Mouse (Mus musculus) limb, embryonic 11.5 days (tissue): ENCODE measurements at regions not wholly inside any gene's neighbourhood (a gene's known extent, or its start where the extent isn't known, plus 50 kb on each side); places are given as distances from the start of the nearest gene placed in this dataset.
A peak's percentile ranks its signal among the peaks of the same experiment; 100 is the strongest.

Source experiments
- ATAC-seq: fragments of 200-750 bp; cut with Nextera tagmentation; 2 replicates; pipeline ENCODE4 v1.8.0; 2017; ENCODE audit warnings: low read depth; ENCODE audit not compliant: insufficient number of reproducible peaks, low FRiP score, low TSS enrichment
- DNase-seq: peaks from one replicate; pipeline ENCODE4 v3.0.0-alpha.2; 2015; ENCODE audit warnings: low spot score
- H3K27ac ChIP-seq: fragments of 300-500 bp; sonication (generic); replicated peaks from 2 replicates; pipeline ENCODE4 v1.5.1; 2014; ENCODE audit warnings: low read depth, mild to moderate bottlenecking, low read length
- H3K27me3 ChIP-seq: fragments of 300-500 bp; sonication (generic); 2 replicates; pipeline ENCODE4 v1.6.1; 2014; ENCODE audit warnings: mild to moderate bottlenecking, low read length, mixed read lengths; ENCODE audit not compliant: control insufficient read depth, insufficient read depth
- H3K36me3 ChIP-seq: fragments of 300-500 bp; sonication (generic); 2 replicates; pipeline ENCODE4 v1.6.1; 2014; ENCODE audit warnings: mild to moderate bottlenecking, low read length, moderate library complexity, mixed read lengths; ENCODE audit not compliant: control insufficient read depth, insufficient read depth
- H3K4me1 ChIP-seq: fragments of 300-500 bp; sonication (generic); 2 replicates; pipeline ENCODE4 v1.6.1; 2014; ENCODE audit warnings: low read length, mixed read lengths; ENCODE audit not compliant: control insufficient read depth, insufficient read depth
- H3K4me2 ChIP-seq: fragments of 300-500 bp; sonication (generic); 2 replicates; pipeline ENCODE4 v1.6.1; 2014; ENCODE audit warnings: low read depth, mild to moderate bottlenecking, moderate library complexity; ENCODE audit not compliant: severe bottlenecking
- H3K4me3 ChIP-seq: fragments of 300-500 bp; sonication (generic); 2 replicates; pipeline ENCODE4 v1.5.1; 2014; ENCODE audit warnings: low read depth, low read length
- H3K9ac ChIP-seq: fragments of 300-500 bp; sonication (generic); 2 replicates; pipeline ENCODE4 v1.6.1; 2014; ENCODE audit warnings: mild to moderate bottlenecking, low read length
- H3K9me3 ChIP-seq: fragments of 300-500 bp; sonication (generic); 2 replicates; pipeline ENCODE4 v1.6.1; 2016; ENCODE audit warnings: low read length; ENCODE audit not compliant: control insufficient read depth
- WGBS: fragments of 180-500 bp; shearing (Covaris S2); extraction: QIAGEN DNeasy Blood & Tissue Kit; methylation state at CpG from one replicate; pipeline ENCODE4 v1.1.7; 2014; 5-methylcytosine and 5-hydroxymethylcytosine counted together

- H3K9me3 ChIP-seq: no peaks in the 10 kb centered on the region
Observed at GRCm38 (mm10) chr2:11960777-11961176, 183.1 kb downstream of the Ankrd16 start.

DNA sequence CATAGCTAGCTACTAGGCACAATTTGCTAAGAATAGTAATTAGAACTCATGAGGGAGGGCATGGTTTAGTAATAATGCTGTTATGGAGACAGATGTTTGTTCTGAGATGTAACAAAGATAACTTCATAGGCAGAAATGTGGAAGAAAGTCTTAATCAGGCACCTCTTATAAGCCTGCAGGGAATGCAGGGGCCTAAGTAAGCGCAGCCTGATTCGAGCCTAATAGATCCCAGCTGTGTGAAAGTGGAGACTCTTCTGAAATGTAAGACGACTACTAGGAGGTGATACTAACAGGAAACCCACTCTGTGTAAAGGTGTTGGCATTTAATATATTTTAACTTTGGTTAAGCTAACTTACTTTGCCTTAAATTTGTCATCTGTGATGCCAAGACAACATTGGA lies 187.7 kb downstream of the Ankrd16 start:
- H3K27me3 ChIP-seq: no peaks in the 10 kb centered on the region
- DNase-seq (peak; percentile 38), ATAC-seq (peak; percentile 81; the same call in 1 of the 2 replicates)
- H3K4me3 ChIP-seq: no peak overlapping the region
- 12% methylated on average over 3 of the region's 3 CpGs for WGBS
- no peak overlapping the region for H3K27ac ChIP-seq
- no peaks in the 10 kb centered on the region for H3K36me3 ChIP-seq
- H3K4me1 ChIP-seq: no peaks in the 10 kb centered on the region; the same call in 1 of the 2 replicates
- no peak overlapping the region for H3K9ac ChIP-seq
- no peak overlapping the region for H3K4me2 ChIP-seq
- H3K9me3 ChIP-seq: no peaks in the 10 kb centered on the region

More at GRCm38 (mm10) chr2:11960777-11961176, 183.1 kb downstream of the Ankrd16 start:
- Histone ChIP-seq H3K9ac (no peak overlapping the region), H3K4me2 (no peak overlapping the region), H3K27ac (no peak overlapping the region), H3K4me1 (no peaks in the 10 kb centered on the region; the same call in 1 of the 2 replicates), H3K27me3 (no peaks in the 10 kb centered on the region), H3K36me3 (no peaks in the 10 kb centered on the region), H3K4me3 (no peak overlapping the region)
- no peak for ATAC-seq
- 81% methylated on average over 3 of the region's 3 CpGs for WGBS
- no peak for DNase-seq

DNA sequence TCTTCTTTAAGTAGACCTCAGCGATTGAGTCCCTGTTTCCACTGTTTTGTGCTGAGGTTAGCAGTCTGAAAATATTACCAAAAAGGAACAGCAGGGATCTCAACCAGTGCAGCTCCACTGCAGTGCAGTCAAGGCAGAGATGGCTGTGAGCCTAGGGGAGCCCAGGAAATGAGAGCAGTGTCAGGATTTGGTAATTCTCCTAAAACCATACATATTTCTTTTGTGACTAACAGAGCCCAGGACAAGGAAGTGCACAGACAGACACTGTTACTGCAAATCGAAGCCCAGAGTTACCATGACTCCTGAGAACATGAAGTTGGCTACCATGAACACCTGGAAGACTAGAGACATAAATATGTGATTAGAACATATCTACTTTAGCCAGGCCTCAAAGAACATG lies 189.3 kb downstream of the Ankrd16 start:
- ATAC-seq (no peak), DNase-seq (no peak)
- no peaks in the 10 kb centered on the region for H3K27me3 ChIP-seq
- H3K27ac ChIP-seq: no peak overlapping the region
- H3K9ac ChIP-seq: no peak overlapping the region
- no peaks in the 10 kb centered on the region for H3K36me3 ChIP-seq
- H3K4me1 ChIP-seq: no peaks in the 10 kb centered on the region; the same call in 1 of the 2 replicates
- no peaks in the 10 kb centered on the region for H3K9me3 ChIP-seq
- no peak overlapping the region for H3K4me2 ChIP-seq
- WGBS: 79% methylated on average over 2 of the region's 2 CpGs
- H3K4me3 ChIP-seq: no peak overlapping the region

GRCm38 (mm10) chr2:11971972-11972371 lies 194.3 kb downstream of the Ankrd16 start:
- DNase-seq (no peak), ATAC-seq (no peak)
- no peaks in the 10 kb centered on the region for H3K9me3 ChIP-seq
- 90% methylated on average over 5 of the region's 5 CpGs for WGBS
- no peak overlapping the region for H3K4me3 ChIP-seq
- H3K4me2 ChIP-seq: no peak overlapping the region
- no peaks in the 10 kb centered on the region for H3K36me3 ChIP-seq
- no peaks in the 10 kb centered on the region for H3K27me3 ChIP-seq
- H3K27ac ChIP-seq: no peak overlapping the region
- no peaks in the 10 kb centered on the region for H3K4me1 ChIP-seq
- no peak overlapping the region for H3K9ac ChIP-seq

GRCm38 (mm10) chr2:12001938-12002899 lies 224.5 kb downstream of the Ankrd16 start:
- Histone ChIP-seq H3K4me2 (no peak overlapping the region), H3K27me3 (no peaks in the 10 kb centered on the region), H3K36me3 (no peaks in the 10 kb centered on the region), H3K9ac (no peak overlapping the region), H3K9me3 (no peaks in the 10 kb centered on the region), H3K4me1 (0 out of 2 replicates have a peak, but pooled peaks cover 3% of the 10 kb centered on the region), H3K27ac (no peak overlapping the region), H3K4me3 (no peak overlapping the region)
- ATAC-seq (peak; percentile 51; the same call in 1 of the 2 replicates), DNase-seq (no peak)
- 31% methylated on average over 24 of the region's 24 CpGs for WGBS

GRCm38 (mm10) chr2:12004330-12004729 lies 226.7 kb downstream of the Ankrd16 start:
- DNase-seq (no peak), ATAC-seq (no peak)
- Histone ChIP-seq H3K27ac (no peak overlapping the region), H3K4me1 (0 out of 2 replicates have a peak, but pooled peaks cover 3% of the 10 kb centered on the region), H3K9ac (no peak overlapping the region), H3K27me3 (no peaks in the 10 kb centered on the region), H3K4me3 (no peak overlapping the region), H3K9me3 (no peaks in the 10 kb centered on the region), H3K36me3 (no peaks in the 10 kb centered on the region), H3K4me2 (no peak overlapping the region)
- 31% methylated on average over 4 of the region's 4 CpGs for whole genome bisulfite sequencing

DNA sequence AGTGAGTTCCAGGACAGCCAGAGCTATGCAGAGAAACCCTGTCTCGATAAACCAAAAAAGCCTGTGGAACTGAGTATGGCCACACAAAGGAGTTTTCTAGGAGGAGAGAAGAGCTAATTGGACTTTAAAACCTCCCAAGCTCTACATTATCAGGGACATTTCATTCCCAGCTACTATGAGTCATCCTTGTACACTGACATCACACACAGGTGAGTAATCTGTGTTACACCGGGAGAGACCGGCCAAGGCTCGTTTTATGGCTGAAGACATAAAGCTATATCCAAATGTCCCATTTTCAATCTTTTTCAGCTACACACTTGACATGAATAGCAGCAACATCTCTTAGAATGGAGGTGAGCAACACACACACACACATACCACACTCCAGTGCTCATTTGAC lies 229.5 kb downstream of the Ankrd16 start:
- Histone ChIP-seq H3K27ac (no peak overlapping the region), H3K36me3 (no peaks in the 10 kb centered on the region), H3K4me1 (0 out of 2 replicates have a peak, but pooled peaks cover 3% of the 10 kb centered on the region), H3K9me3 (no peaks in the 10 kb centered on the region), H3K27me3 (no peaks in the 10 kb centered on the region), H3K4me2 (no peak overlapping the region), H3K4me3 (no peak overlapping the region), H3K9ac (no peak overlapping the region)
- DNase-seq: no peak
- whole genome bisulfite sequencing: 96% methylated on average over 4 of the region's 4 CpGs
- no peak for ATAC-seq

- Histone ChIP-seq H3K36me3 (no peaks in the 10 kb centered on the region), H3K4me1 (no peaks in the 10 kb centered on the region), H3K27me3 (no peaks in the 10 kb centered on the region), H3K27ac (no peak overlapping the region), H3K9ac (no peak overlapping the region), H3K4me2 (no peak overlapping the region), H3K4me3 (no peak overlapping the region), H3K9me3 (no peaks in the 10 kb centered on the region)
- ATAC-seq: no peak
- 56% methylated on average over 3 of the region's 3 CpGs for WGBS
- DNase-seq: no peak
Observed at GRCm38 (mm10) chr2:12011441-12011840, 233.8 kb downstream of the Ankrd16 start.
